15 mouse cellular contexts compared by ENCODE assay signal in the genomic region with DNA sequence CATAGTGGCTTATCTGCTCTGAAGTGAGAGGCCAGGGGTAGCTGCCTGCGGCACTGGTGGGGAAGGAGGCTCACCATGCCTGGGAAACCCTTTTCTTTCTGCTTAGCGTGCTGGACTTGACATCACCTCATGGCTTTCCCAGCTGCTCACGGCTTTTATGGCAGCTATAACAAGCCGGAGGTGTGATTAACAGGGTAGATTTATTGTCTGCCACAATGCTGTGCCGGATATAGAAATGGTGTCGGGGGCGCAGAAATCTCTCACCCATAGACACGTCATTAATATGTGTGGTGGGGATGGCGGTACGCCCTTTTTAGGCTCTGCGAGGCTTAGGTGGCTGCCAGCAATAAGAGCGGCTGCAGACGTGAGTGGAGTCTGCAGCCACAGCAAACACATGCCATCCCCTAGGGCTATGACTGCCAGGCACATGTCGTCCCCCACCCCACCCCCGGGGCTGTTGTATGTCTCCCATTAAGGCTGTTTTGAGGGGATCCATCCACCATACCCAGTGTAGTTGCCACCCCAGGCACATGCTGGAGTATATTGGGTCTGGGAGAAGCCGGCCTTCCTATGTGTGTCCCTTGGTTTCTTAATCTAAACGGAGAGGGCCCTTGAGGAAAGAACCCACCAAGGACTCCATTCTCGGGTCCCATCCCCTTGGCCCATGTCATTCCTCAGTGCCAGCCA.
A peak's percentile ranks its signal among the peaks of the same experiment; 100 is the strongest.
DNase-seq lines count a peak whose midpoint lies in the region; ATAC-seq and TF ChIP-seq lines count a peak whose summit lies in the region.
"Had no signal": no experiment of that assay in that cellular context is flagged by ENCODE, and none has a peak within 500 bp of the region (broad histone marks: within the 10 kb centered on the region; RNA-seq: fewer than 3 reads in every experiment).

No protein-coding gene starts in this region.

- H3K9ac ChIP-seq in heart, adult 2 months (ENCODE audit: low read depth, low read length), result no peak overlapping the region; the same call in 1 of the 2 replicates
- no peak overlapping the region for H3K9ac ChIP-seq in lung, embryonic 14.5 days
- no peak overlapping the region for H3K9ac ChIP-seq in hindbrain, embryonic 13.5 days
- H3K9ac ChIP-seq in limb, embryonic 15.5 days, result no peak overlapping the region
- H3K9ac ChIP-seq: midbrain, embryonic 15.5 days had no signal

- peaks cover 3% of the 10 kb centered on the region for H3K4me1 ChIP-seq in heart, adult 2 months (ENCODE audit: control insufficient read depth, insufficient read depth, low read length)
- H3K4me1 ChIP-seq in lung, embryonic 14.5 days (ENCODE audit: insufficient read depth), result no peaks in the 10 kb centered on the region
- peaks cover 12% of the 10 kb centered on the region for H3K4me1 ChIP-seq in hindbrain, embryonic 13.5 days (replicated peaks)
- peaks cover 20% of the 10 kb centered on the region for H3K4me1 ChIP-seq in limb, embryonic 15.5 days
- H3K4me1 ChIP-seq: midbrain, embryonic 15.5 days had no signal

- ATAC-seq in lung, embryonic 14.5 days (ENCODE audit: insufficient read depth), result peak; percentile 28; the same call in 1 of the 2 replicates
- peak; percentile 24; the same call in 1 of the 2 replicates for ATAC-seq in hindbrain, embryonic 13.5 days (ENCODE audit: low FRiP score)
- ATAC-seq in limb, embryonic 15.5 days (ENCODE audit: insufficient number of reproducible peaks, low FRiP score, low TSS enrichment, low read depth), result peak; percentile 53; the same call in 1 of the 2 replicates
- ATAC-seq: intestine, postnatal 0 days; midbrain, embryonic 15.5 days had no signal

- no peaks in the 10 kb centered on the region; the same call in 1 of the 2 replicates for H3K27me3 ChIP-seq in heart, adult 2 months (ENCODE audit: control insufficient read depth, insufficient read depth, low read length)
- no peaks in the 10 kb centered on the region for H3K27me3 ChIP-seq in lung, embryonic 14.5 days (ENCODE audit: insufficient read depth, low read length)
- H3K27me3 ChIP-seq in hindbrain, embryonic 13.5 days, result no peaks in the 10 kb centered on the region
- H3K27me3 ChIP-seq in limb, embryonic 15.5 days, result no peaks in the 10 kb centered on the region; the same call in 1 of the 2 replicates
- H3K27me3 ChIP-seq: midbrain, embryonic 15.5 days had no signal

- H3K27ac ChIP-seq in heart, adult 2 months, result peak overlapping the region; percentile 31; the same call in 1 of the 2 replicates
- no peak overlapping the region for H3K27ac ChIP-seq in lung, embryonic 14.5 days (ENCODE audit: low read depth)
- peak overlapping the region; percentile 24; the same call in 1 of the 2 replicates for H3K27ac ChIP-seq in hindbrain, embryonic 13.5 days
- H3K27ac ChIP-seq in limb, embryonic 15.5 days, result peak overlapping the region; percentile 43; the same call in 1 of the 2 replicates
- H3K27ac ChIP-seq: layer of hippocampus, adult 2 months; midbrain, embryonic 15.5 days; stomach, postnatal 0 days had no signal

- H3K4me2 ChIP-seq in lung, embryonic 14.5 days, result no peak overlapping the region
- no peak overlapping the region for H3K4me2 ChIP-seq in hindbrain, embryonic 13.5 days
- H3K4me2 ChIP-seq in limb, embryonic 15.5 days, result no peak overlapping the region
- H3K4me2 ChIP-seq: midbrain, embryonic 15.5 days had no signal

- no peak overlapping the region for H3K4me3 ChIP-seq in heart, adult 2 months
- no peak overlapping the region for H3K4me3 ChIP-seq in lung, embryonic 14.5 days (ENCODE audit: low read depth, low read length)
- H3K4me3 ChIP-seq in hindbrain, embryonic 13.5 days, result no peak overlapping the region
- no peak overlapping the region for H3K4me3 ChIP-seq in limb, embryonic 15.5 days
- H3K4me3 ChIP-seq: erythroblast, embryonic 14.5 days; layer of hippocampus, adult 2 months; midbrain, embryonic 15.5 days had no signal

- TF ChIP-seq CTCF in heart, adult 2 months (IDR thresholded peaks at IDR 0.05), result no peak
- TF ChIP-seq CTCF in lung, embryonic 14.5 days (IDR thresholded peaks at IDR 0.05; ENCODE audit: low read depth), result no peak

- TF ChIP-seq EP300 in heart, adult 2 months (IDR thresholded peaks at IDR 0.05; ENCODE audit: insufficient read depth, low read depth, low read length), result no peak

- DNase-seq in heart, adult 2 months, result no peak
- no peak for DNase-seq in heart, adult 8-10 months (ENCODE audit: low spot score)
- DNase-seq in lung, embryonic 14.5 days, result peak; percentile 38
- DNase-seq in lung, postnatal 14 days, result no peak
- no peak for DNase-seq in ovary, postnatal 14 days (ENCODE audit: low spot score)
- DNase-seq in layer of hippocampus, adult 9-10 months (ENCODE audit: low spot score), result no peak
- DNase-seq: gastrocnemius, postnatal 36 days; lung, adult 18-20 months had no signal

- H3K79me2 ChIP-seq in heart, adult 2 months (replicated peaks; ENCODE audit: control insufficient read depth, insufficient read depth, low read length), result no peaks in the 10 kb centered on the region

- 0 out of 2 replicates have a peak, but pooled peaks cover 2% of the 10 kb centered on the region for H3K9me3 ChIP-seq in lung, embryonic 14.5 days (ENCODE audit: low read depth, low read length)
- H3K9me3 ChIP-seq in hindbrain, embryonic 13.5 days, result no peaks in the 10 kb centered on the region
- no peaks in the 10 kb centered on the region for H3K9me3 ChIP-seq in limb, embryonic 15.5 days
- H3K9me3 ChIP-seq: midbrain, embryonic 15.5 days had no signal

- intact Hi-C loops in heart, adult 2 months (cut with DNase I), result loop anchor here (10.0 kb wide), 1 partner anchor 118 kb away; no protein-coding TSS in a partner anchor

- TF ChIP-seq POLR2A in heart, adult 2 months (IDR thresholded peaks at IDR 0.05; ENCODE audit: insufficient read depth, low read depth, low read length), result no peak

- no peaks in the 10 kb centered on the region for H3K36me3 ChIP-seq in heart, adult 2 months (ENCODE audit: control insufficient read depth, insufficient read depth, low read length)
- H3K36me3 ChIP-seq in lung, embryonic 14.5 days (ENCODE audit: insufficient read depth), result no peaks in the 10 kb centered on the region
- no peaks in the 10 kb centered on the region for H3K36me3 ChIP-seq in hindbrain, embryonic 13.5 days
- H3K36me3 ChIP-seq in limb, embryonic 15.5 days, result no peaks in the 10 kb centered on the region
- H3K36me3 ChIP-seq: midbrain, embryonic 15.5 days had no signal

- WGBS in heart, adult 2 months, result 71% methylated on average over 18 of the region's 18 CpGs
- WGBS in lung, embryonic 14.5 days, result 45% methylated on average over 18 of the region's 18 CpGs
- 66% methylated on average over 18 of the region's 18 CpGs for WGBS in hindbrain, embryonic 13.5 days
- WGBS in limb, embryonic 15.5 days, result 28% methylated on average over 18 of the region's 18 CpGs
